Mouse (Mus musculus) left cerebral cortex, postnatal 14 days (tissue): ENCODE measurements around the gene Adam30. TPM values are rescaled to one million over a fixed set of nuclear protein-coding genes. Genes with fewer than 3 reads are reported as not detected.
A peak's percentile ranks its signal among the peaks of the same experiment; 100 is the strongest.
"Not testable (repeated sequence)": the region's sequence is repeated elsewhere in the genome, so short reads cannot be mapped to it uniquely, and the experiment has no call there.

ENCODE experiments used
- DNase-seq, 2 experiments: peaks; one replicate each; pipeline ENCODE4 v3.0.0; 2021 to 2022; ENCODE audit warnings: low spot score in 2 of 2, mixed read lengths in 1 of 2
- intact Hi-C: fragments of 180-260 bp; cut with DNase I; formaldehyde crosslinking; loops from one replicate; pipeline ENCODE4 v1.15.1; 2025
- long read RNA-seq, 2 experiments: library from polyadenylated mRNA; stranded (forward); transcript quantifications; one replicate each; pipeline ENCODE4 v2.0.0; 2021
- total RNA-seq, 2 experiments: library from RNA; stranded (reverse); gene quantifications; 2 replicates each; pipeline ENCODE4 v1.2.3; 2021

Adam30 gene
- not detected for total RNA-seq
- long read RNA-seq, experiment 1, result 0 reads
- long read RNA-seq, experiment 2, result 0 reads

DNA sequence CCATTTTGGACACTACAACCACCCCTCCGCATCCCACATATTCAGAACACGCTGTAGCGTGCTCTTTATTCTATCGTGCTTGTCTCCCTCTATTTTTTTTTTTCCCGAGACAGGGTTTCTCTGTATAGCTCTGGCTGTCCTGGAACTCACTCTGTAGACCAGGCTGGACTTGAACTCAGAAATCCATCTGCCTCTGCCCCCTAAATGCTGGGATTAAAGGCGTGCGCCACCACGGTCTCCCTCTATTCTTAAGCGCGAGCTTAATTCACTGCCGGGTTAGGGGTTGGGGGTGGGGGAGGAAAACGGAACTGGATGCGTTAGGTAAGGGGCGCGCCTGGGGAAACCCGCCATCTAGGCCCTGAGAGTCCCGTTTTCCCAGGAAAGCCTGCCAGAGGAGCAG is at the start of gene Adam30:
Gene Adam30 (plus strand): TSS at position 301 of the 400 bp plus-strand sequence.
- intact Hi-C loops, result no loop called here

DNA sequence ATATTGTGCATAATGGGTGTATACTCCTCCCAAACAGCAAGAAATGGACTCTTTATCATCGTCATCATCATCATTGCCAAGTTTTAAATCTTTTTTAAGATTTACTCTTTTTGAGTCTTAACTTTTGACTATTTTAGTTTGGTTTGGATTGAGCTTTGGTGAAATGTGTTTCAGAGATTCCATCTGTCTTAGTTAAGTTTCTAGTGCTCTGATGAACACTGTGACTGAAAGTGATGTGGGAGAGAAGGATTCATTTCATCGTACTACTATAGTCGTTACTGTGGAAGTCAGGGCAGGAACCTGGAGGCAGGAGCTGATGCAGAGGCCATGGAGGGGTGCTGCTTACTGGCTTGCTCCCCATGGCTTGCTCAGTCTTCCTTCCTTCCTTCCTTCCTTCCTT is 42.2 kb upstream of the Adam30 start:
- no peak for DNase-seq
- intact Hi-C loops, result no loop called here

More for the DNA sequence above, at the start of gene Adam30:
- DNase-seq, result no peak

DNA sequence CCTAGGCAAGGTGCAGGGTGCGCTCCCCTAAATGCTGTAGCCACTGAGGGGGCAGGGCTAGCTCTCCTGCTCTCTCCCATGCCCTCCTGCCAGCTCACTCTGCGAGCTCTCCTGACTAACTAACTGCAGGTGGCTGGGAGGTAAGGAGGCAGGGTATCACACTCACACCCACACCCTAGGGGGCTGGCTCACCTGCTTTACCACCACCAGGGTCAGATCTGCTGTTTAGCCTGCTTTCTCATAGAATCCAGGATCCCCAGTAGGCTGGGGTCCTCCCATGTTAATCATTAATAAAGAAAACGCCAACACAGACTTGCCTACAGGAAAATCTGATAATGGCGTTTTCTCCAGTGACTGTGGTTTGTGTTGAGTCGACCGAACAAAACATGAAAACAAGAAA is 41.1 kb upstream of the Adam30 start:
- intact Hi-C loops, result no loop called here

DNA sequence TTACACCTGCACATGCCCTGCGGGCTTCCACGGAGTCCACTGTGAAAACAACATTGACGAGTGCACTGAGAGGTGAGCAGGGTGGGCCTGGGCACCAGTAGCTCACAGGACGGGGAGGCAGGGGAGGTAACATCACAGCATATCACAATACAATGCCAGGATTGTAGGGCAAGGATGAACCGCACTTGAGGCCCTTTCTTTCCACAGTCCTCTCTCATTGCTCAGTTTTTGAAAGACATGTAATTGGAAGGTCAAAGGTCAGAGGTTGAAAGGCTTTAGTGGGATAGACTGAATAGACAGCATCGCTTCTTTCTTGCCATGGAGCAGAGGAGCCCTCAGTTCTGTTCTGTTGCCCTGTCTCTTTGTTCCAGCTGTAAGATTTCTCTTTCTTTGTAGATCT is 39.5 kb upstream of the Adam30 start:
- intact Hi-C loops, result no loop called here
- no peak for DNase-seq

More for the DNA sequence above, 41.1 kb upstream of the Adam30 start:
- no peak for DNase-seq

DNA sequence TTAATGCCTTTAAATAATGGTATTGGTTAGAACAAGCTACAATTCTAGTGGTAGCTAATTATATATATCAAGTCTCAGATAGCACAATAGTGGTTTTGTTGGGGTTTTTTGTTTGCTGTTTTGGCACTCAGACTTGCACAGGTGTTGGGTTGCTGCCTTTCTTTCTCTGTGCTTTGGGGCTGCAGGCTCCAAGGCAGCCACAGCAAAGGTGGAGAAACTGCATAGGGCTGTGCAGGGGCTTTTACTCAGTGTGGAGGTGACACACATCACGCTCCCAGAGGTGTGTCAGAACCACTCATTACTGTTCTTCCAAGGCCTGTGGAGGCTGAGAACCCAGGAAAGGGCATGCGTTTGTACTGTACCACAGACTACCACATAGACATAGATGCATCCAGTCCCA is 32.7 kb upstream of the Adam30 start:
- intact Hi-C loops, result no loop called here
- no peak for DNase-seq

DNA sequence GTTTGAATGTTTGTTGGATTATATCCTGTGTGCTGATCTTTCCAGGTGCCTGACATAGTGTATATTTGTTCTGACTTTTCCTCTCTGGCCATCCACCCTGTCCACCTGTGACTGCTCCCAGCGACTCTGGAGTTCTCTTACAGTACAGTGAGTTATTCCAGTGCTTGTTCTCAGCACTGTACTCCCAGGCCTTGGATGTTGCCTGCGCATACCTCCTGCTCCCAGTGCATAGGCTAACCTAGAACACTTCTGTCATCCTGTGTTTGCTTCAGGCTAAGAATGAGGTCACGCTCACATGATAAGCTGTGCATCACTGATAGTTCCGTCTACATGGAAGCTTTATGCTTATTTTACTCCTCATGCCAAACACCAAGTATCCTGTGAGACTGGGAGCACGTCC is 31.7 kb upstream of the Adam30 start:
- intact Hi-C loops, result no loop called here
- no peak for DNase-seq

DNA sequence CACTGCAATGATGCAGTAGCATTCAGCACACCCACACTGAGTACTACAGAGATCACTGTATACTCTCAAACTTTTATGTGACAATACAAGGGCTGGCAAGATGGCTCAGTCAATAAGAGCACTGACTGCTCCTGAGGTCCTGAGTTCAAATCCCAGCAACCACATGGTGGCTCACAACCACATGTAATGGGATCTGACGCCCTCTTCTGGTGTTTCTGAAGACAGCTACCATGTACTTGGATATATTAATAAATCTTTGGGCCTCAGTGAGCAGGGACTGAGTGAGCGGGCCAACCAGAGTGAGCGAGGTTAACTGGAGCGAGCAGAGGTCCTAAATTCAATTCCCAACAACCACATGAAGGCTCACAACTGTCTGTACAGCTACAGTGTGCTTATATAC is 28.3 kb upstream of the Adam30 start:
- DNase-seq, intact Hi-C loops: not testable (repeated sequence)

DNA sequence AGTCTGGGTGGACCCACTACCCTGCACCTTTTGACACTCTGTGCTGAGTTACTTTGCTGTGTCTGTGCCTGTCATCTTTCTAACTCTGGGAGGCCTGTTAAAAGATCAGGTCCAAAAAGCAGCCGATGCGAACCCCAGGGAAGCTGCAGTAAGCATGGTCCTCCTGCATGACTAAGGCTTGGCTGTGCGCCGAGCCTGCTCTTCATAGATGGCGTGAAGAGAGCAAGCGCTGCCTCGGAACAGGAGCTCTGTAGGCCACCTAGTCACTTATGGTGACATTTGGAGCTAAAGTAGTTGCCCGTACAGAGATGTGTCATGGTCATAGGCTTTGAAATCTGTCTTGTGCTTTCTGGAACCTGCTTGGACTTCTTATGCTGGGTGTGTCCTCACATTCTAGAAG is 27.8 kb upstream of the Adam30 start:
- intact Hi-C loops, result no loop called here

DNA sequence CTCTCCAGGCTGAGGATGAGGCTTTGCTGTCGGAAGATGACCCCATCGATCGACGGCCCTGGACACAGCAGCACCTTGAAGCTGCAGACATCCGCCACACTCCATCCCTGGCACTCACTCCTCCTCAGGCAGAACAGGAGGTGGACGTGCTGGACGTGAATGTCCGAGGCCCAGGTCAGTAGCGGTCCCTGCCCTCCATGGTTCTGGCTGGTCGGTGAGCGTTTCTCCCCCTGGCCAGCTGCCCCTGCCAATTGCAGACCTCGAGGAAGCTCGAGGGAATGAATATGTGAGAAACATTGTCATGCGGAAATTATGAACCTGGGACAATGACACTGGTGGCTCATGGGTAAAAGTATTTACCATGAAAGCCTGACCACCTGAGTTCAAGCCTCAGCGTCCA is 19.0 kb upstream of the Adam30 start:
- intact Hi-C loops, result no loop called here
- DNase-seq, result no peak

More for the DNA sequence above, 27.8 kb upstream of the Adam30 start:
- no peak for DNase-seq

DNA sequence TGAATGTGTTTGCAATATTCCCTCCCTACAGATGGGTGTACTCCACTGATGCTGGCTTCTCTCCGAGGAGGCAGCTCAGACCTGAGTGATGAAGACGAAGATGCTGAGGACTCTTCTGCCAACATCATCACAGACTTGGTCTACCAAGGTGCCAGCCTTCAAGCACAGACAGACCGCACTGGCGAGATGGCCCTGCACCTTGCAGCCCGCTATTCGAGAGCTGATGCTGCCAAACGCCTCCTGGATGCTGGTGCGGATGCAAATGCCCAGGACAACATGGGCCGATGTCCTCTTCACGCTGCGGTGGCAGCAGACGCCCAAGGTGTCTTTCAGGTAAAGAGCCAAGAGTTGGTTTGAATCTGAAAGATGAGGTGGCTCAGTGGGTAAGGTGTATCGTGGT is 17.6 kb upstream of the Adam30 start:
- no peak for DNase-seq
- intact Hi-C loops, result no loop called here

DNA sequence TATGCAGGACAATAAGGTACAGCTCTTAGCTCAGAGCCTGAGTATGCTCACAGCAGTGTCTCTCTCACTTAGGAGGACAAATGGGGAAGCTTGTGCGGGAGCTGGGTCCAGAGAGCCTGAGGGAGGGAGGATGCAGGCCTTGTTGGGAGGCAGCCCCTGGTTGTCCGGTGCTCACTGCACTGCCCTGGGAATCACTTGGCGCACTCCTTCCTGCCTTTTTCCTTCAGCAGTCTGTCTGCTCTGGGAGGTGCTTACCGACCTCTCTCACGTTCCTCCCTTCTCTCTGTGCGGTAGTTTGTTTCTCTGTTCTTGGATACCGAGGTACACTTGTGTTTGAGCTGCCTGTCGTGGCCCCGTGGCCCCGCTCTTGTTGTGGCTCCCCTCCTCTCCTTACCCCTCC is 15.2 kb upstream of the Adam30 start:
- no peak for DNase-seq
- intact Hi-C loops, result no loop called here

DNA sequence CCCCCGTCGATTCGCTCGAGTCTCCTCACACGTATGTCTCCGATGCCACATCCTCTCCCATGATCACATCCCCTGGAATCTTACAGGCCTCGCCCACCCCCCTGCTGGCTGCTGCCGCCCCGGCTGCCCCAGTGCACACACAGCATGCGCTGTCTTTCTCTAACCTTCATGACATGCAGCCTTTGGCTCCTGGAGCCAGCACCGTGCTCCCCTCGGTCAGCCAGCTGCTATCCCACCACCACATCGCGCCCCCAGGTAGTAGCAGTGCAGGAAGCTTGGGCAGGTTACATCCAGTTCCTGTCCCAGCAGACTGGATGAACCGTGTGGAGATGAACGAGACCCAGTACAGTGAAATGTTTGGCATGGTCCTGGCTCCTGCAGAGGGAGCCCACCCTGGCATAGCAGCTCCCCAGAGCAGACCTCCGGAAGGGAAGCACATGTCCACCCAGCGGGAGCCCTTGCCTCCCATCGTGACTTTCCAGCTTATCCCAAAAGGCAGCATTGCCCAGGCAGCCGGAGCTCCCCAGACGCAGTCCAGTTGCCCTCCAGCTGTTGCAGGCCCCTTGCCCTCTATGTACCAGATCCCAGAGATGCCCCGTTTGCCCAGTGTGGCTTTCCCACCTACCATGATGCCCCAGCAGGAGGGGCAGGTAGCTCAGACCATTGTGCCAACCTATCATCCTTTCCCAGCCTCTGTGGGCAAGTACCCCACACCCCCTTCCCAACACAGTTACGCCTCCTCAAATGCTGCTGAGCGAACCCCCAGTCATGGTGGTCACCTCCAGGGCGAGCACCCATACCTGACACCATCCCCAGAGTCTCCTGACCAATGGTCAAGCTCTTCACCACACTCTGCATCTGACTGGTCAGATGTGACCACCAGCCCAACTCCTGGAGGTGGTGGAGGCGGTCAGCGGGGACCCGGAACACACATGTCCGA is 13.7 kb upstream of the Adam30 start:
- intact Hi-C loops, result no loop called here
- DNase-seq, result no peak

DNA sequence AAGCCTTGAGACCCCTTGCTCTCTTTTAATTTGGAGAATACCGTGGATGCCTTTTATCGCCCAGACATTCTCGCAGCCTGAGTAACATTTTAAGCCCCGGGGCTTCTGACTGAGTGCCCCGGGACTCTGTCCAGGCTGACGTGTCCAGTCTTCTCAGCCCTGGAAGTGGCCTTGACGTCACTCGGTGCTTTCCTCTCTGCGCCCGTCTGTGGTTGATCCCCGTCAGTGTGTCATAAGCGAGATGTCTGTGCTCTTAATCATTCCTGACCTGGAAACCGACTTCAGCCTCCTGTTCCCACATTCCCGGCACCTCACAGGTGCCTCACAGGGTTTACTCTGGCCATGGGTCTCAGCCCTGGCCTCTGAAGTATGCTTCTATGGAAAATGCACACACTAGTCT is 12.7 kb upstream of the Adam30 start:
- no peak for DNase-seq
- intact Hi-C loops, result no loop called here

DNA sequence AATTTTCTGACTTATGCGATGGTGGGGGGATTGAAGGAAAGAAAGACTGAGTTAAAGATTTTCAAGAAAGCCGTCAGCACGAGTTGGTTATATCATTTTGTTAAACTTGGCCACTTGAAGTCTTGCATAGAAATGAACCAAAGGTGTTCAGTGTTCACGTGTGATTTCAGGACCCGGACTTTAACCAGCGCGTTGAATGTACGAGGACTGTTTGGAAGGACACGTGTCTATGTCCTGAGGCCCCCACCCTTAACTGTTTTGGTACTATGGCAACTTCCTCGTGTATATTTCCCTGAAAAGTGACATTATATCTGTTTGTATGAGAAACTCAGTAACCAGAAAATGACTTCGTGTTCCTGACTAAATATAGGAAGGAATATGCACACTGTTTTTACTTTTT is 10.5 kb upstream of the Adam30 start:
- peak in 1 of 2 experiments; percentile 15 for DNase-seq
- intact Hi-C loops, result no loop called here

DNA sequence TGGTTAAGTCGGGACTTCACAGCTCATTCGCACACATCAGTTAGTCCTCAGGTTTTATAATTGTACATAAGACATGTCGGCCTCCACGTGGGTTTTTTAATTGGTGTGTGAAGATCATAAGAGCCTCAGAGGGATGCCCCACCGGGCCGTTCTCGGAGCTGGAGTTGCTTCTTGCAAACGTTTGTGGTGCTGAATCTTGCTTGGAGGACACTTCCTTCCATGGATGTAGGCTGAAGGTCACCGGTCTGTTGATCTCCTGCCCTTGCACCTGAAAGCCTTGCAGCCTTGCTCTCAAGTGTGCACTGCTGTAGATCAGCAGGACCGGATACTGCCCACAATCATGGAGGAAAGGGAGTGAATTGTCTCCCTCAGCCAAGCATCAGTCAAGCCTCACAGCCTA is 9.4 kb upstream of the Adam30 start:
- DNase-seq, result no peak
- intact Hi-C loops, result no loop called here

DNA sequence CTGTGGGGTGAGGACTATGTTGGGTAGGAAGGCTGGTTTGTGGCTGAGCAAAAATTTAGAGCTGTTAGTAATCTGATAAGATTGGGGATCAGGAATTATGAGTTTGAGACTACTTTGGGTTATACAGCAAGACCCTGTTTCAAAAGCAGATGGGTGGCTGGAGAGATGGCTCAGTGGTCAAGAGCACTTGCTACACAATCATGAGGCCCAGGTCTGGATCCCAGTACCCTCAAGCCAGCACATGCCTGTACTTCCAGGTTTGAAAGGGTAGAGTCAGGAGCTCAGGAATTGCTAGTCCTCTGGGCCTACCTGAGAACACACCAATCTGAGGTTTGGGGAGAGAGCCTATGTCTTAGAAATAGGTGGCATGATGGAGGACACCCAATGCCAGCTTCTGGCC is 7.0 kb upstream of the Adam30 start:
- intact Hi-C loops, result no loop called here
- DNase-seq, result no peak

DNA sequence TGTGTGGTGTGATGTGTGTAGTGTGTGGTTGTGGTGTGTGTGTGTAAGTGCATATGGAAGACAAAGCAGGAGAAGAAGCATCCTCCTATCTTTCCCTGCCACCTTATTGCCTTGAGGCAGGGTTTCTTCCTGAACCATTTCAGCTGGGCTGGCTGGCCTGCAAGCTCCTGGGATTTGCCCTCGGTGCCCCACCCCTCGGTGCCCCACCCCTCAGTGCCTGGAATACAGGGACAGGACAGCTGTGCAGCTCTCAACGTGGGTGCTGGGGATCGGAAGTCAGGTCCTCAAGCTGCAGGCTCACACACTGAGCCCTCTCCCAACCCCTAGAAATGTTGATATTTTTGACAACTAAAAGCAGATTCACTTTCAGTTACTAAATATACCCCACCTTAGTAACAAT is 4.3 kb upstream of the Adam30 start:
- no peak for DNase-seq
- intact Hi-C loops, result no loop called here

DNA sequence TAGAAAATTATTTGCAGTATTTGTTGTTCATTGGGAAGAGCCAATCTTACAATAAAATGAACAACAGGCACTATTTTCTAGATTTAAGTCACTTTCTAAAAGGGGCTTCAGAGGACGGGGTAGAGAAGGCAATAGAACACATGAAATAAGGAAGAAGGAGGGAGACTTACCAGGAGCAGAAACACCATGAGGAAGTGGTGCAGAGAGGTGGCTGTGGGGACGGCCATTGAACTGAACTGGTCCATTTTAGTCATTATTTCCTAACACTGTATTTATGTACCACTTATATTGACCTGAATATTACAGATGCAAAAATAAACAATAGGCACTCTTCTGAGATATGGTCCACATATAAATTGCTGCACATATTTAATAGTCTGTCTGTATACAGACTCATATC is 3.4 kb upstream of the Adam30 start:
- DNase-seq, result no peak
- intact Hi-C loops, result no loop called here

DNA sequence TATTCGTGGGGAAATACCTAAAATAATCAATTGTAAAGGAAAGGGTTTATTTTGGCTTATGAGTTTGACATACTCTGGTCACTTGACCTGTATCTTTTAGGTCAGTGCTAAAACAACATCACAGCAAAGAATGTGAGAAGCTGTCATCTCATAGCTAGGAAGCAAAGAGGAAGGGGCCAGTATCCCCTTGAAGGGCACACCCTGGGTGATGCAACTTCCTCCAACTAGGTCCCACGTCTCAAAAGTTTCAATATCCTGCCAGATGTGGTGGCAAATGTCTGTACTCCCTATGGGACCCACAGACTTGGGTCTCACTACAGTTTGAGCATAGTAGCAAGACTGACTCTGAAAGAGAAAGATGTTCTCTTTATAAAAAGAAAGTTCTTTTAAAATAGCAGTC is 2.8 kb upstream of the Adam30 start:
- intact Hi-C loops, result no loop called here

DNA sequence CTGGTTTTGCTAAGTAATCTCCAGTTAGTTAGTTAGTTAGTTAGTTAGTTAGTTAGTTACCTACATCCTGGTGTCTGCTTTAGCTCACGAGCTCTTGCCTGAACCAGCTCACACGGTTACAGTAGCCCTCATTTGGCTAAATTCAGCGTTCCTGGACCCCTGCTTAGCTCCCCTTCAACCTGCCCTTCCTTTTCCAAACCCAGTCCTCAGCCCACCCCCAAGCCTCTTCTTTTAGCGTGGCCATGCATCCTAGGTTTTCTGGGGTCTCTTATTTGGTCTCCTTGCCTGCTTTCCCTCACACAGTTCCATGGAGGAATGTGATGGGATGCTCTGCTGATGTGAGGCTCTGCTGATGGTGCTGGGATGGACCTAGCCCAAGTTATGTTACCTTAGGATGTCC is 1.8 kb upstream of the Adam30 start:
- intact Hi-C loops, result no loop called here
- no peak for DNase-seq

More for the DNA sequence above, 2.8 kb upstream of the Adam30 start:
- DNase-seq, result no peak

DNA sequence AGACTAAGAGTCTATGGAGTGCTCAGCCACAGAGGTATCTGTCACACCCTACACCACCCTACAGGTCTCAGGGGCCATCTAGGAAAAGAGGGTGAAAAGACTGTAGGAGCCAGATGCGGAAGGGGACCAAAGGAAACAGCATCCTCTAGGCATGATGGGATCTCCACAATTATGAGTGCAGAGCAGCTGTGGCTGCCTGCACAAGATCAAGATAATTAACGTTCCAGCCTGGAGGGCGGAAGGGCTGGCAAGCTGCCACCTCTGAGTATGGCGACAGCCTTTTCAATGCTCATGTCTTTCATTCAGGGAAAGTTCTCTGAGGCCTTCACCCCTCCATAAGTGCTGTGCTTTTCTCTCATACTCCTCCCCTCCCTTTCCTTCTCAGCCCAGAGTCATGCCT is 1.1 kb upstream of the Adam30 start:
- DNase-seq, result no peak
- intact Hi-C loops, result no loop called here
